Mouse (Mus musculus) Patski (cell line): ENCODE measurements at regions not wholly inside any gene's neighbourhood (a gene's known extent, or its start where the extent isn't known, plus 50 kb on each side); places are given as distances from the start of the nearest gene placed in this dataset.

Experiments used
- ATAC-seq: fragments of 100-300 bp; one replicate; pipeline ENCODE4 v1.8.0; 2021
- CTCF ChIA-PET: fragments of 350-600 bp; sonication (Branson Sonifier 250); formaldehyde crosslinking; loops from one replicate; lab custom pipeline; 2022; ENCODE audit warnings: inconsistent platforms; lab: Charles Lee
- POLR2A ChIA-PET: fragments of 350-600 bp; sonication (Branson Sonifier 250); formaldehyde crosslinking; loops from one replicate; lab custom pipeline; 2022; ENCODE audit warnings: antibody characterized with exemption, inconsistent platforms; lab: Charles Lee
- DNase-seq: peaks from one replicate; pipeline ENCODE4 v3.0.0-alpha.2; 2011; ENCODE audit warnings: low read depth, low spot score
- H3K27me3 ChIP-seq: fragments of 371-371 bp; one replicate; pipeline ENCODE4 v1.5.1; 2021
- CTCF ChIP-seq: fragments of 100-300 bp; IDR thresholded peaks from one replicate; pipeline ENCODE4 v1.5.1; 2021
- in situ Hi-C: fragments of 300-500 bp; cut with MboI; formaldehyde crosslinking; loops from 3 replicates; pipeline ENCODE4 v1.11.1; 2018; ENCODE audit warnings: low pct_unique_long_range_greater_than_20kb, mixed read lengths

DNA sequence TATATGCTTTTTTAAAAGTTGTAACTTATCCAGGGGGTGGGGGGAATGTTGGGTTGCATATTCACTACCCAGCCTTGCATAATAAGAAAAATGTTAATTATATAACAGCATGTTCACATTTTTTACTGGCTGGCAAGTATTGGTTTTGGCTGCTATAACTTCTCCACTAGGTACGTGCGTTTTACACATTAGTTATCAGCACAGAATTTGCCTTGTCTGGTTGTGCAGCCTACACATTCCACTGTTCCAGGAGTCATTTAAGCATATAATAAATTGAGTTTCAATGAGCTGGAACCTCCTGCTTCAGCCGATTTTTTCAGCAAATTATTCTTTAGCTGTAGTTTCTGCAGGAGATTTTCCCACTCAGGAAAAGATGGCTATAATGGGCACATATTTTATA is 1479.9 kb upstream of the Tenm2 start:
- H3K27me3 ChIP-seq: no peaks in the 10 kb centered on the region
- ChIA-PET POLR2A (no interaction called here), CTCF (no interaction called here)
- in situ Hi-C loops: no loop called here
- ATAC-seq: no peak
- DNase-seq: no peak
- no peak for TF ChIP-seq CTCF

DNA sequence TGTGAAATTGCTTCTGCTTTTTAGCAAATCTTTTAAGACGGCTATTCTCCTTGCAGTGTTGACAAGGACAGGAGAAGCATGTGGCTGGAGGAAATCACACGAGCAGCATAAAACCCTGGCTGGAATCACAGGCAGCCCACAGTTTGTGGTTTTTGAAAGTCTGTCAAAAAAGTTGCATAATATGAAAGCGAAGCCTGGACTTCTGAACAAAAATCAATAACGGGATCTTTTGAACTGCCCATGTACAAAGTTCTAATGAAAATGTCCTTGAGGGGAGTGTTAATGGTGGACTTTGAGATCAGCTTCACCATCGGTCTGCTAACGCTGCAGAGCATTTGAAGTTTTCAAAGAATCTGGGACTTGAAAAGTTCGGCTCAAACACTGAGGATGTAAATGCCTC is 1445.5 kb upstream of the Tenm2 start:
- DNase-seq (no peak), ATAC-seq (no peak)
- ChIA-PET CTCF (no interaction called here), POLR2A (no interaction called here)
- in situ Hi-C loops: no loop called here
- no peaks in the 10 kb centered on the region for H3K27me3 ChIP-seq
- no peak for TF ChIP-seq CTCF

DNA sequence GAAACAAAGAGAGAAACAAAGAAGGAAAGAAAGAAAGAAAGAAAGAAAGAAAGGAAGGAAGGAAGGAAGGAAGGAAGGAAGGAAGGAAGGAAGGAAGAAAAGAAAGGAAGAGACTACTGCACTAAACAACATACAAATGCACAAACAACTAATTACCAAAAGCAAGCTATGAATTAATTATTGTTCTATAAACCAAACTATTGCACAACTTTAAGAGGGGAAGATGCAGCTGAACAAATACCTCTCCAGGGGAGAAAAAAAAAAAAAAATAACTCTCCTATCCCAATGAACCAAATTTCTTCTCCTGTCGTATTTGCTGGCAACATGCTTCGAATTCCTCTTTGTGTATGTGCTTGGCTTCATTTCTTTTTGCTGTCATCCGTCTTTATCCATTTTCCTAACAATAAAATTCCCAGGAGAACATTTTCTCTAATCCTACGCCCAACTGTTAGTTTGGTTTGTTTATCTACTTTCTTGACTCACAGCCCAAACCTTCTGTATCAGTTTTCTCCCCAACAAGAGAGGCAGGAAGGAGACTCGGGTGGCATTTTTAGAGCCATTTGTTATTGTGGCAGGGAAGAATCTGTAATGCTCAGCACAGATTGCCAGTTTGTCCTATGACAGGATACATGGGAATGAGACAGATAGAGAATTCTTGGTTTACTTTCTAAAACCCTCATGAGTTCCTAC is 1437.7 kb upstream of the Tenm2 start:
- ChIA-PET CTCF (no interaction called here), POLR2A (no interaction called here)
- TF ChIP-seq CTCF: no peak
- DNase-seq (no peak), ATAC-seq (no peak)
- in situ Hi-C loops: no loop called here
- H3K27me3 ChIP-seq: peaks cover 5% of the 10 kb centered on the region
